Mouse (Mus musculus) MEL (cell line): ENCODE results near the gene Tmbim6. TPM values are rescaled to one million over a fixed set of nuclear protein-coding genes. Genes with fewer than 3 reads are reported as not detected.
"Not testable (repeated sequence)": the region's sequence is repeated elsewhere in the genome, so short reads cannot be mapped to it uniquely, and the experiment has no call there.

Source experiments
- DNase-seq: peaks from one replicate; pipeline ENCODE4 v3.0.0; 2011; ENCODE audit warnings: low read depth, low spot score
- H3K27ac ChIP-seq: 2 replicates; pipeline ENCODE4 v1.5.1; 2012; ENCODE audit warnings: low read depth, mild to moderate bottlenecking, control low read depth, low read length, moderate library complexity; ENCODE audit not compliant: control insufficient read depth
- H3K27me3 ChIP-seq, 2 experiments: fragments of 150-350 bp in 1 of 2; sonication (generic) in 1 of 2; 2 replicates each; pipeline ENCODE4 v1.6.1; 2012; ENCODE audit warnings: low read length in 2 of 2, mild to moderate bottlenecking in 2 of 2, improper control_type of control experiment in 1 of 2, moderate library complexity in 1 of 2; ENCODE audit not compliant: insufficient read depth in 2 of 2, control insufficient read depth in 1 of 2
- H3K36me3 ChIP-seq, 2 experiments: 2 replicates each; pipeline ENCODE4 v1.6.1; 2012 to 2014; ENCODE audit warnings: low read length in 2 of 2, improper control_type of control experiment in 1 of 2, inconsistent platforms in 1 of 2, mild to moderate bottlenecking in 1 of 2; ENCODE audit not compliant: insufficient read depth in 2 of 2, control insufficient read depth in 1 of 2
- H3K4me1 ChIP-seq, 2 experiments: fragments of 150-350 bp in 1 of 2; sonication (generic) in 1 of 2; 2 replicates each; pipeline ENCODE4 v1.6.1; 2012; ENCODE audit warnings: low read length in 2 of 2, improper control_type of control experiment in 1 of 2, mild to moderate bottlenecking in 1 of 2; ENCODE audit not compliant: insufficient read depth in 2 of 2, control insufficient read depth in 1 of 2
- H3K4me3 ChIP-seq, 2 experiments: fragments of 150-350 bp in 1 of 2; sonication (generic) in 1 of 2; 2 replicates each; pipeline ENCODE4 v1.5.1; 2012; ENCODE audit warnings: low read depth in 2 of 2, low read length in 2 of 2, mild to moderate bottlenecking in 2 of 2, moderate library complexity in 2 of 2, control low read depth in 1 of 2, improper control_type of control experiment in 1 of 2; ENCODE audit not compliant: control insufficient read depth in 1 of 2, insufficient read depth in 1 of 2
- H3K79me2 ChIP-seq: 2 replicates; pipeline ENCODE4 v1.6.1; 2012; ENCODE audit warnings: mild to moderate bottlenecking, low read length, moderate library complexity; ENCODE audit not compliant: control insufficient read depth, poor library complexity, insufficient read depth
- H3K9ac ChIP-seq: 2 replicates; pipeline ENCODE4 v1.6.1; 2012; ENCODE audit warnings: low read depth, mild to moderate bottlenecking, control low read depth, low read length, moderate library complexity; ENCODE audit not compliant: control insufficient read depth, poor library complexity, severe bottlenecking
- H3K9me3 ChIP-seq: fragments of 150-350 bp; sonication (generic); replicated peaks from 2 replicates; pipeline ENCODE4 v1.6.1; 2012; ENCODE audit warnings: mild to moderate bottlenecking, low read length, improper control_type of control experiment, moderate library complexity; ENCODE audit not compliant: insufficient read depth
- CTCF ChIP-seq, 3 experiments: IDR thresholded peaks in 2 of 3; conservative IDR thresholded peaks in 1 of 3; 2 replicates each; pipeline ENCODE4 v1.5.1; 2011 to 2012; ENCODE audit warnings: low read length in 3 of 3, low read depth in 2 of 3, mild to moderate bottlenecking in 2 of 3, improper control_type of control experiment in 1 of 3, inconsistent platforms in 1 of 3, mixed read lengths in 1 of 3, moderate library complexity in 1 of 3; ENCODE audit not compliant: control insufficient read depth in 1 of 3, insufficient read depth in 1 of 3, poor library complexity in 1 of 3, severe bottlenecking in 1 of 3
- ELF1 ChIP-seq: IDR thresholded peaks from 2 replicates; pipeline ENCODE4 v1.6.1; 2014; ENCODE audit warnings: low read depth, mild to moderate bottlenecking, inconsistent platforms, low read length, improper control_type of control experiment, moderate library complexity
- GABPA ChIP-seq: IDR thresholded peaks from 2 replicates; pipeline ENCODE4 v1.6.1; 2012; ENCODE audit warnings: low read depth, mild to moderate bottlenecking, inconsistent platforms, low read length, improper control_type of control experiment, moderate library complexity
- KAT2A ChIP-seq: conservative IDR thresholded peaks from 2 replicates; pipeline ENCODE4 v1.6.1; 2012; ENCODE audit warnings: low read depth, low read length, improper control_type of control experiment, inconsistent platforms
- MAFK ChIP-seq: IDR thresholded peaks from 2 replicates; pipeline ENCODE4 v1.6.1; 2011; ENCODE audit warnings: low read depth, mild to moderate bottlenecking, low read length, improper control_type of control experiment, borderline replicate concordance
- MAZ ChIP-seq: IDR thresholded peaks from 2 replicates; pipeline ENCODE4 v1.6.1; 2012; ENCODE audit warnings: low read depth, mild to moderate bottlenecking, inconsistent platforms, low read length, improper control_type of control experiment
- MYC ChIP-seq: IDR thresholded peaks from 2 replicates; pipeline ENCODE4 v1.6.1; 2011; ENCODE audit warnings: low read depth, mild to moderate bottlenecking, low read length, improper control_type of control experiment, moderate library complexity
- POLR2A ChIP-seq, 2 experiments: IDR thresholded peaks; 2 replicates each; pipeline ENCODE4 v1.6.1; 2011 to 2012; ENCODE audit warnings: low read length in 2 of 2, mild to moderate bottlenecking in 2 of 2, control low read depth in 1 of 2, improper control_type of control experiment in 1 of 2, low read depth in 1 of 2, moderate library complexity in 1 of 2; ENCODE audit not compliant: control insufficient read depth in 1 of 2, insufficient read depth in 1 of 2, poor library complexity in 1 of 2
- RAD21 ChIP-seq: IDR thresholded peaks from 2 replicates; pipeline ENCODE4 v1.6.1; 2011; ENCODE audit warnings: mild to moderate bottlenecking, low read depth, low read length, improper control_type of control experiment
- SMC3 ChIP-seq: IDR thresholded peaks from 2 replicates; pipeline ENCODE4 v1.6.1; 2011; ENCODE audit warnings: low read depth, low read length, improper control_type of control experiment
- TBP ChIP-seq: IDR thresholded peaks from 2 replicates; pipeline ENCODE4 v1.8.0; 2011; ENCODE audit warnings: low read depth, low read length, improper control_type of control experiment
- TCF12 ChIP-seq: IDR thresholded peaks from 2 replicates; pipeline ENCODE4 v1.6.1; 2014; ENCODE audit warnings: low read depth, mild to moderate bottlenecking, inconsistent platforms, low read length, improper control_type of control experiment, moderate library complexity
- UBTF ChIP-seq: IDR thresholded peaks from 2 replicates; pipeline ENCODE4 v1.6.1; 2012; ENCODE audit warnings: low read depth, mild to moderate bottlenecking, inconsistent platforms, low read length, improper control_type of control experiment, moderate library complexity, borderline replicate concordance; ENCODE audit not compliant: insufficient read depth
- USF2 ChIP-seq, 2 experiments: IDR thresholded peaks; 2 replicates each; pipeline ENCODE4 v1.6.1; 2011 to 2012; ENCODE audit warnings: improper control_type of control experiment in 2 of 2, low read length in 2 of 2, borderline replicate concordance in 1 of 2, inconsistent platforms in 1 of 2, low read depth in 1 of 2, mild to moderate bottlenecking in 1 of 2; ENCODE audit not compliant: insufficient read depth in 1 of 2
- ZNF384 ChIP-seq: IDR thresholded peaks from 2 replicates; pipeline ENCODE4 v1.6.1; 2012; ENCODE audit warnings: low read depth, mild to moderate bottlenecking, inconsistent platforms, low read length, improper control_type of control experiment
- polyA plus RNA-seq, 2 experiments: library from polyadenylated mRNA; stranded (reverse) in 1 of 2; unstranded in 1 of 2; fragments of >175 nt in 1 of 2; fragments of >200 nt in 1 of 2; gene quantifications; 2 replicates each; pipeline versions ENCODE4 v1.2.1 to v1.2.4; 2012; ENCODE audit warnings: low replicate concordance in 2 of 2, low read depth in 1 of 2; ENCODE audit not compliant: insufficient read length in 2 of 2, insufficient read depth in 1 of 2, missing spikeins in 1 of 2
- total RNA-seq: library from RNA; depleted of rRNA; stranded (reverse); fragments of 300-350 nt; gene quantifications from 2 replicates; pipeline ENCODE4 v1.2.3, GENCODE M21; 2012

The Tmbim6 gene
- total and polyA plus RNA-seq, 3 experiments = 243 to 339 TPM; not detected in 1

DNA sequence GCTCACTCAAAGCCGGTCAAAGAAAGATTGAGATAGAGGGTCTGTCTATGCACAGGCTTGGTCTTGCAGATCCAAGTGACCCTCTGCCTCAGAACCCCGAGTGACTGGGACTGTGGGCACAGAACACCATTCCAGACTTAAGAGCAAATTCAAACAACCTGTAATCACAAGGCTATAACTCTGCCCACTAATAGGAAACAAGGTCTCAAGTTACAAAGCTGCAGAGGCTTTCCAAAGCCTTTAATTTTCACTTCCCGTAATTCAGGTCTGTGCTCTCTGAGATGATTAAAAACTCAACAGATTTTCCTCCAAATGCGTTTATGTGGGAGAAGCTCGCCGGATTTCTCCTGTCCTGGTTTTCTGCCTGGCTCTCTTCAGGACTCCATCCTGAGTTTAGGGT is 8.6 kb upstream of the Tmbim6 start:
- DNase-seq = no peak
- Histone ChIP-seq H3K79me2 (no peaks in the 10 kb centered on the region), H3K4me1 (peaks cover 0 to 4% of the 10 kb centered on the region in 2 experiments; a peak in 1 of 4 replicates), H3K4me3 (no peak overlapping the region), H3K9ac (no peak overlapping the region), H3K9me3 (no peaks in the 10 kb centered on the region), H3K27ac (no peak overlapping the region), H3K36me3 (peaks cover 0 to 3% of the 10 kb centered on the region in 2 experiments; a peak in 1 of 4 replicates), H3K27me3 (no peaks in the 10 kb centered on the region)
- TF ChIP-seq KAT2A = no peak
- no peak for TF ChIP-seq ELF1
- no peak for TF ChIP-seq MYC
- no peak for TF ChIP-seq USF2 (IDR thresholded peaks at IDR 0.05; ENCODE audit: borderline replicate concordance in 1 of 2, insufficient read depth in 1 of 2, low read depth in 1 of 2, low read length in 2 of 2)
- no peak for TF ChIP-seq SMC3
- TF ChIP-seq MAFK = no peak
- TF ChIP-seq TBP = no peak
- TF ChIP-seq GABPA = no peak
- no peak for TF ChIP-seq MAZ
- TF ChIP-seq TCF12 = no peak
- TF ChIP-seq UBTF = no peak
- TF ChIP-seq POLR2A (IDR thresholded peaks at IDR 0.05; ENCODE audit: control insufficient read depth in 1 of 2, insufficient read depth in 1 of 2, low read depth in 1 of 2, low read length in 2 of 2, poor library complexity in 1 of 2) = no peak
- no peak for TF ChIP-seq RAD21

DNA sequence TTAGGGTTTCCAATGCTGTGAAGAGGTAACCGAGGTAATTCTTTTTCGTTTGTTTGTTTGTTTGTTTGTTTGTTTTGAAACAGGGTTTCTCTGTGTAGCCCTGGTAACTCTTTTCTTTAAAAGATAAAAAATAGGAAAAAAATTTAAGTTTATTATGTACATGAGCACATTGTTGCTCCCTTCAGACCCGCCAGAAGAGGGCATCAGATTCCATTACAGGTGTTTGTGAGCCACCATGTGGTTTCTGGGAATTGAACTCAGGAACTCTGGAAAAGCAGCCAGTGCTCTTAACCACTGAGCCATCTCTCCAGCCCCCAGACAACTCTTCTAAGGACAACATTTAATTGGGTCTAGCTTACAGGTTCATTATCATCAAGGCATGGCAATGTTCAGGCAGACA is 6.6 kb upstream of the Tmbim6 start:
- H3K36me3 ChIP-seq = peaks cover 0 to 16% of the 10 kb centered on the region in 2 experiments; a peak in 2 of 4 replicates
- H3K4me3 ChIP-seq = not testable (repeated sequence)

More for the DNA sequence above, 6.6 kb upstream of the Tmbim6 start:
- DNase-seq, H3K9me3 ChIP-seq, H3K79me2 ChIP-seq, H3K27ac ChIP-seq, H3K9ac ChIP-seq, H3K27me3 ChIP-seq: not testable (repeated sequence)
- peaks cover 7 to 17% of the 10 kb centered on the region in 2 experiments for H3K4me1 ChIP-seq
- TF ChIP-seq MYC = 0 out of 2 replicates have a peak, but pooled peaks have one; percentile 47
- 0 out of 2 replicates have a peak, but pooled peaks have one; percentile 17 for TF ChIP-seq ZNF384
- TF ChIP-seq CTCF (IDR thresholded peaks at IDR 0.05 in 2 of 3, conservative IDR thresholded peaks at IDR 0.05 in 1 of 3; ENCODE audit: control insufficient read depth in 1 of 3, insufficient read depth in 1 of 3, low read depth in 2 of 3, low read length in 3 of 3, poor library complexity in 1 of 3, severe bottlenecking in 1 of 3) = peak in 2 of 3 experiments; percentile 18 to 41; a peak in 2 of 6 replicates
- peak; percentile 23; the same call in 1 of the 2 replicates for TF ChIP-seq SMC3
- peak; percentile 20; the same call in 1 of the 2 replicates for TF ChIP-seq RAD21
